Mouse (Mus musculus): ENCODE measurements around the gene Ntn5.

The Ntn5 gene

DNA sequence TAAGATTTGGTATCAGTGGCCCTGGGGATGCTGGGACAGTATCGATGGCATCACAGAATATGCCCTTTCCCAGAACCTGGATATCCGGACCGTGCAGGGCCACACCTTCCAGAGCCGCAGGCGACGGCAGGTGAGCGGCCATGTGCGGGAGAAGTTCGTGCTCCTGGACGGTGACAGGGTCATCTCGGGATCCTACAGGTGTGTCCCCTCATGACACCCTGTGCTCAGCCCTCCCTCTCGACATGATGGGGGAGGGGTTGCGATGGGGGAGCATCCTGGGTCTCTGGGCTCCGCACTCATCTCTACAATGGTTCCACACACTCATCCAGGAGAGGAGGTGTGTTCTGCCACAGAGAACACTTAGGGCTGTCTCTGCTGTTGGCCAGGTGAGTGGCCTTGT lies 40.0 kb downstream of the Ntn5 start:
- DNase-seq (ENCODE audit: low read depth in 1 of 2, low spot score in 2 of 2): no peak

DNA sequence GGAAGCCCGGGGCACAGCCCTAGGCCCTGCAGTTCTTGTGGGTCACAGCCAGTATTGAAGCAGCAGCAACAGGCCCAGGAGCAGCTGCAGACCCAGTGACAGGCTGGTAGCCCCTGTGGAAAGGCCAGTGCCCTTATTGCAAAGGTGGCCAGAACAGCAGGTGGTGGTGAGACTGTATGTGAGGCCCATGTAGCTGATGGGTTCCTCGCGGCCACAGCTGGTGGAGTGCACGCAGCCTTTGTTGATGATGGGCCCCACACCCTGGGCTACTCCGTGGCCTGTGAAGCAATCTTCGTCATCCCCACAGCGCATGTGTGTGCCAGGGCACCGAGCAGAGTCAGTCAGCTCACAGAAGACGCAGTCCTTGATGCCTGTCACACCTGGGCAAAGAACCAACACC lies 41.3 kb downstream of the Ntn5 start:
- no peak for DNase-seq (ENCODE audit: low read depth in 1 of 2, low spot score in 2 of 2)

- no peak for DNase-seq (ENCODE audit: low read depth in 1 of 2, low spot score in 2 of 2)
Observed at GRCm38 (mm10) chr7:45725713-45726112, 41.9 kb downstream of the Ntn5 start, which contains the start of gene Spaca4. Gene Spaca4, minus strand, starts transcription at chr7:45725813.

DNA sequence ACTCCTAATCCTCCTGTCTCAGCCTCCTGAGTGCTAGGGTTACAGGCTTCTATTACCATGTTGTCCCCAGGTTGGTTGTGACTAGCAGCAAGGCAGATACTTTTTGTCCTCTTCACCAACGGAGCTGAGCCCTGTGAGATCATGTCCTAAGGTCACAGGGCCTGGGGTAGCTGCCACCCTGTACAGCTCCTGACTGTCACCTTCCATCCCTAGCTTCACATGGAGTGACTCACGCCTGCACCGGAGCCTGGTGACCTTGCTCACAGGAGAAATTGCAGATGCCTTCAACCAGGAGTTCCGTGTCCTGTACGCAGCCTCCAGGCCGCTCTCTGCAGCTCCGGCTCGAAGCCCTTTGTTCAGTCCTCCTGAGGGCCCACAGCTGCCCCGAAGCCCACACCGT lies 42.6 kb downstream of the Ntn5 start:
- no peak for DNase-seq (ENCODE audit: low read depth in 1 of 2, low spot score in 2 of 2)

DNA sequence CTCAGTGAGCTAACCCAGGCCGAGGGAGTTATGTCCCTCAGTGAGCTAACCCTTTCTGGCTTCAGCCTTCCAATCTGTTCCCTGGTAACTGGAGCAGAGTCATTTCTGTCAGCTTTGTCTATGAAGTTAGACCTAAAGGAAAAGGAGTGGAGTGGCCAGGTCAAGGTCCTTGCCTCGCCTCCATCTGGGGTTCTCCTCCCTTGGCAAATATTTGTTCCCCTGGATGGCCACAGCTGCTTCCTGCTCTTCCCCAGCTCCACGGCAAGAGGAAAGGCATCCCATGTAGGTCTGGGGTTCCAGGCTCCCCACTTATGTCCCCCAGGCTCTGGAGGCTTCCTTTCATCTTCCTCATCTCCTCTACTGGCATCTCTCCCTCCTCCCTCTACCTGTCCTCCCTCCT lies 43.8 kb downstream of the Ntn5 start:
- DNase-seq (ENCODE audit: low read depth in 1 of 2, low spot score in 2 of 2): no peak

GRCm38 (mm10) chr7:45730727-45731431 lies 47.1 kb downstream of the Ntn5 start:
- DNase-seq (ENCODE audit: low read depth in 1 of 2, low spot score in 2 of 2): no peak

- DNase-seq (ENCODE audit: low read depth in 1 of 2, low spot score in 2 of 2): no peak
Observed at GRCm38 (mm10) chr7:45733477-45733876, 49.7 kb downstream of the Ntn5 start.

GRCm38 (mm10) chr7:45739162-45739763 lies 55.4 kb downstream of the Ntn5 start:
- DNase-seq (ENCODE audit: low read depth in 1 of 2, low spot score in 2 of 2): peak in 1 of 2 experiments; percentile 61

GRCm38 (mm10) chr7:45739820-45740219 lies 56.0 kb downstream of the Ntn5 start:
- no peak for DNase-seq (ENCODE audit: low read depth in 1 of 2, low spot score in 2 of 2)

DNA sequence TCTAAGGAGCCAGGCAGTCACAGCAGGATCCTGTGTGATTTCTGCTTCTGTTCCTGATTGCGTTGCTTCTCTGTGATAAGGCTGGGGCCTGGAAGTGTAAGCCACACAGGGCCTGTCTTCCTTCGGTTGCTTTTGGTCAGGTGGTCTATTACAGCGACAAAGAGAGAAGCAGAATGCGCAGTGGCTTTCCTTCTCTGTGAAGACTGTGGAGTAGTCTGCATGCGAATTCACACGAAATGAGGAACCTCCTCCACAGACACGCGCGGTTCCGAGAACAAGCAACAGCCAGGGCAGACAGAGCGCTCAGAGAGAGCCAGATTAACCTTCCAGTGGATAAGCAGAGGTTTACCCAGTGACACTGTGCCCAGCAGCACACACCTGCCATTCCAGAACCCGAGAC lies 57.5 kb downstream of the Ntn5 start:
- DNase-seq (ENCODE audit: low read depth in 1 of 2, low spot score in 2 of 2): no peak

GRCm38 (mm10) chr7:45741777-45742176 lies 58.0 kb downstream of the Ntn5 start:
- DNase-seq (ENCODE audit: low read depth in 1 of 2, low spot score in 2 of 2): no peak

- DNase-seq (ENCODE audit: low read depth in 1 of 2, low spot score in 2 of 2): no peak
Observed at GRCm38 (mm10) chr7:45742338-45742737, 58.5 kb downstream of the Ntn5 start.
